Mouse (Mus musculus) hindbrain, postnatal 0 days (tissue): ENCODE measurements at regions not wholly inside any gene's neighbourhood (a gene's known extent, or its start where the extent isn't known, plus 50 kb on each side); places are given as distances from the start of the nearest gene placed in this dataset.

Source experiments
- ATAC-seq: fragments of 200-750 bp; cut with Nextera tagmentation; 2 replicates; pipeline ENCODE4 v1.8.0; 2017; ENCODE audit warnings: mild to moderate bottlenecking, moderate TSS enrichment, moderate library complexity
- DNase-seq: peaks from one replicate; pipeline ENCODE4 v3.0.0-alpha.2; 2015; ENCODE audit warnings: low spot score
- H3K27ac ChIP-seq: fragments of 300-500 bp; sonication (generic); 2 replicates; pipeline ENCODE4 v1.5.1; 2014; ENCODE audit warnings: mild to moderate bottlenecking
- H3K27me3 ChIP-seq: fragments of 300-500 bp; sonication (generic); 2 replicates; pipeline ENCODE4 v1.6.1; 2014; ENCODE audit warnings: low read length, mixed read lengths; ENCODE audit not compliant: insufficient read depth
- H3K36me3 ChIP-seq: fragments of 300-500 bp; sonication (generic); 2 replicates; pipeline ENCODE4 v1.6.1; 2014; ENCODE audit warnings: low read length, mixed read lengths; ENCODE audit not compliant: insufficient read depth
- H3K4me1 ChIP-seq: fragments of 300-500 bp; sonication (generic); 2 replicates; pipeline ENCODE4 v1.6.1; 2014; ENCODE audit warnings: antibody characterized with exemption, low read length, mixed read lengths; ENCODE audit not compliant: insufficient read depth
- H3K4me2 ChIP-seq: fragments of 300-500 bp; sonication (generic); 2 replicates; pipeline ENCODE4 v1.6.1; 2014; ENCODE audit warnings: low read depth, mild to moderate bottlenecking, low read length, moderate library complexity, mixed read lengths
- H3K4me3 ChIP-seq: fragments of 300-500 bp; sonication (generic); 2 replicates; pipeline ENCODE4 v1.5.1; 2014; ENCODE audit warnings: low read length
- H3K9ac ChIP-seq: fragments of 300-500 bp; sonication (generic); replicated peaks from 2 replicates; pipeline ENCODE4 v1.6.1; 2014; ENCODE audit warnings: mild to moderate bottlenecking, low read length, moderate library complexity, mixed read lengths
- H3K9me3 ChIP-seq: fragments of 300-500 bp; sonication (generic); 2 replicates; pipeline ENCODE4 v1.6.1; 2016; ENCODE audit warnings: low read length, mixed read lengths
- CTCF ChIP-seq: IDR thresholded peaks from 2 replicates; pipeline ENCODE4 v1.5.1; 2016; ENCODE audit warnings: antibody characterized with exemption, control low read depth, low read depth
- WGBS: fragments of 180-500 bp; shearing (Covaris S2); extraction: QIAGEN DNeasy Blood & Tissue Kit; methylation state at CpG from one replicate; pipeline ENCODE4 v1.1.7; 2014; 5-methylcytosine and 5-hydroxymethylcytosine counted together

GRCm38 (mm10) chr2:163151016-163151415, 51.9 kb upstream of the Tox2 start:
- DNase-seq (no peak), ATAC-seq (no peak)
- TF ChIP-seq CTCF, result no peak
- Histone ChIP-seq H3K27me3 (no peaks in the 10 kb centered on the region), H3K9me3 (no peaks in the 10 kb centered on the region), H3K9ac (no peak overlapping the region), H3K4me3 (no peak overlapping the region), H3K4me2 (no peak overlapping the region), H3K27ac (no peak overlapping the region), H3K4me1 (no peaks in the 10 kb centered on the region; the same call in 1 of the 2 replicates), H3K36me3 (no peaks in the 10 kb centered on the region)
- 66% methylated on average over 15 of the region's 15 CpGs for WGBS

- Histone ChIP-seq H3K27me3 (no peaks in the 10 kb centered on the region), H3K4me3 (no peak overlapping the region), H3K36me3 (no peaks in the 10 kb centered on the region), H3K4me2 (no peak overlapping the region), H3K9ac (no peak overlapping the region), H3K27ac (peak overlapping the region; percentile 49; the same call in 1 of the 2 replicates), H3K4me1 (no peaks in the 10 kb centered on the region; the same call in 1 of the 2 replicates), H3K9me3 (no peaks in the 10 kb centered on the region)
- 34% methylated on average over 22 of the region's 22 CpGs for WGBS
- DNase-seq, result peak; percentile 93
- ATAC-seq, result peak; percentile 83
- TF ChIP-seq CTCF, result no peak
Measured at GRCm38 (mm10) chr2:163152340-163153033, 50.4 kb upstream of the Tox2 start.
